Mouse (Mus musculus): ENCODE results near the gene Cybrd1.

The Cybrd1 gene

DNA sequence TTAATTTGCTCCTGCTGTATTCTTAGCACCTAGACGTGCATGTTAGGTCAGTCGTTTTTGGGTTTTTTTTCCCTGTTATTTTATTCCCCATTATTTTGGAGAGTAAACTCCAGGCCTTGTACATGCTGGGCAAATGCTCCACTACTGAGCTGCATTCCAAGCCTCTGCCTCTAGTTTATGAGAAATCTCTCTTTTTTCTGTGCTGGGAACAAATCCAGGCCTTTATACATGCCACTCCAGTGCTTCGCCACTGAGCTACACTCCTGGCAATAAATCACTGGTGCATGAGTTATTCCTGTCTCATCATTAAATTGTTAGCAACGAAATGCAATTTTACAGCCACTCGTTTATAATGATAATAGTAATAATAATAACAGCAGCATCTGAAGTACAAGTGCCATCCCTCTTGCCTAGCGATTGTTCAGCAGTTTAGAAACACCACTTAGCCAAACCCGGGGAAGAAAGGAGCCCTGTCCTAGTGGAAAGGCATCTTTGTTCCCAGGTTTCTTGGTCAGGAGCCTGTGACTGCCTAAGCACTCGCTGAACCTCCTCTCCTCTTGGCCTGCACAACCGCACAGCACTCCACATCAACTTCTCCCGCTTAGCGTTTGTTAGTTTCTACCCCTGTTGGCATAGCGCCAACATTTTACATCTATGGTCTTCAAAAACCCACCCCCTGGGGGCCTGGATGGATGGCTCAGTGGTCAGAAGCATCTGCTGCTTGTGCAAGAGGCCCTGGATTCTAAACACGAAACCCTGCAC, 4.7 kb downstream of the Cybrd1 start:
- DNase-seq (ENCODE audit: low read depth, low spot score) = no peak

DNA sequence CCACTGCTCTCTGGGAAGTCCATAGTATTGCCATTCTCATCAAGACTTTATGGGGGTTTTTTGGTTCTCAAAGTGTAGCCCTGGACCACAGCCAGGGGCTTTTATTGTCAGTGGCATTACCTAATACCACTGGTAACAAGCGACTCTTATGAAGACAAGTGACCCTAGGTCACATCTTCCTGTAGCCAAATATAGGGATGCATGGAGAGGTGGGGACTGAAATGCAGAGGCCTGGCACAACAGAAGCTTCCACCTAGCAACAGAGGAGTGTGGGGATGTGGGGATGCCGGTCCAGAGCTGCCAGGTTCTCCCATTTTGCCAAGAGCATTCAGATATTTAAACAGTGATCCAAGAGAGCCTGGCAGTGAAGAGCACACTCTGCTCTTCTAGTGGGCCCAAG, 5.9 kb downstream of the Cybrd1 start:
- no peak for DNase-seq (ENCODE audit: low read depth, low spot score)

DNA sequence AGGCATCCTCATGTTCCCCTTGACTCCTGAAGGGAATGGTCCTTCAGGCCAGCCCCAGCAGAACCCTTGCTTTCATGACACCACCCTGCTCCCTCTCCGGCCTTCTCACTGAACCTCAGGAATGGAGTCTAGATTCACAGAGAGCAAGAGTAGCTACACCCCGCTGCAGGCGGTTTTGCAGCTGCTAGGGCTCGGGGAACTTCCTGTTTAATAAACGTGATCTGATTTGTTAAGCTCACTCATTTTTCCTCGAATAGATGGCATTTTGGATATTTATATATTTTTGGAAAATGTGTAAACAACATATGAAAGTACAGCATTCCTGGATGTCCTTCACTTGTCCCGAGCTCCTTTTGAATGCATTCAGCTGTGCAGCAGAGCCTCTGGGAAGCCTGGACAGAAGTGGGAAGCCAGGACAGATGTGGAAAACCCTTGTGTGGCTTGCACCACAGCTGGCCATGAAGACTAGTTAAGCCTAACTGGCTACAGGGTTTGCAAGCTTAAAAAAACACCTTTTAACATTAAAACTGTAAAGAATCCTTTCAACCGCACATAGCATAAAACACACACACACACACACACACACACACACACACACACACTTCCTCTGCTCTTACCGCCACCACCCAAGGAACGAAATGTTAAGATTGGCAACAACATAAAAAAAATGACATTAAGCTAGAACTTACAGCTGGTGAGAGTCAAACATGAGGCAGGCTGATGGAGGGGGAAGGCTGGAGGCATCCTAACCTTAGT, 10.2 kb downstream of the Cybrd1 start:
- no peak for DNase-seq (ENCODE audit: low read depth, low spot score)

DNA sequence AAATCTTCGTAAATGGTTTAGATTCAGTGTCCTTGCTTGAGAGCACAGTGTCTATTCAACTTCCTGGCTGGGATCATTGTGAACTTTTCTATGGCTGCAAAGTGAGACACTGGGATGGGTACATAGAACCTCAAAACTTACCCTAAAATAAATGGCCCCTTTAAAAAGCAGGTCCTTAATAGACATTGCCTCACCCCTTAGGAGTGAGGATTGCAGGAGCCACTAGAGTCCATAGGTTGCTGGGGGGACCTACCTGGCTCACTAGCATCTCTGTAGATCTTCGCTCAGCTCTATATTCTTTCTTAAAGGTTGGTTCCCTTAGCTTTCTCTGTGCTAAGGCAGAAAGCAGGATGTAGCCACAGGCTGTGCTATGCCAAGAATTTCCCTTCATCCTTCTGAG, 12.6 kb downstream of the Cybrd1 start:
- DNase-seq (ENCODE audit: low read depth, low spot score) = no peak

DNA sequence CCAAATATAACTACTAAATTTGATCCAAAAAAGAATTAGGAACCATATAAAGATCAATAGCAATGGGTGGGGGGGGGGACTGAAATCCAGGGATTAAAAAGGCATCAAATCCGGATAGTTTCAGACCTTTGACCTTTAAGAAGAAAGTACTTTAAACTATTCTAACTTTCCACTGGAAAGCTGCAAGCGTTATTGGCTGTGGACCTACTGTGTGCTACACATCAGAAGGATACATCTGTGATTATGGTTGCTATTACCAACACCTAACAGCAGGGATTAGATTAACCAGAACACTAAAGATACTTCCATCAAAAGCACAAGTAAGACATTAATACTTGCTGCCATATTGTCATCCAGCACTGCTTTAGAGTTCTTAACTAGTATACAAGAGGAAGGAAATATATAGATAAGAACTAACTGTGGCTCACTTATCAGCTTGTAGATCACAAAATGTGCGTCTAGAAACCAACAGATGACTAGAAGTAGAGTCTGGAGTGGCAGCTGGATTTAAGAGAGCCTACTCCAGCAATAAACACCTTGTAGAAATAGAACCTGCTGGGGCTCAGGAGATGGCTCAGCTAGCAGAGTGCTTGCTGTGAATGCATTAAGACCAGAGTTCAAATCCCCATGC, 14.3 kb downstream of the Cybrd1 start:
- DNase-seq (ENCODE audit: low read depth, low spot score) = no peak

DNA sequence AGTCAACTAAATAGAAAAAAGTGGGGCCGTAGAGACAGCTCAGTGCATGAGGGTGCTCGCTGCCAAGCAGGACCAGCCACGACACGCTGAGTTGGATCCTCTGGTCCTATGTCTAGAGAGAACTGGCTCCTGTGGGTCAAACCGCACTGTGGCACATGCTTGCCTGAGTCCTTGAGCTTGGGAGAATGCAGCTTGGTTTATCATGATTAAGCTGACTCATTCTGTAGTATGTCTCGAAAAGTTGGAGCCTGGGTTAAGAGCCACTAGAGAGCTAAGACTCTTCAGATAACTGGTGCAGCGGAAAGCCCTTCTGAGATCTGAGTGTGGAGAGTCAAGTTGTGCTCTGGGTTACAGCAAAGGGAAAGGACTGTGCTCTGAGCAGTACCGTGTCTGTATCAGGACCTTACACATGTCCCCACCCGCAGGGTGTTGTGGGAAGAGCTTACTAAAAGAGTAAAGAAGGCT, 16.4 kb downstream of the Cybrd1 start:
- no peak for DNase-seq (ENCODE audit: low read depth, low spot score)

DNA sequence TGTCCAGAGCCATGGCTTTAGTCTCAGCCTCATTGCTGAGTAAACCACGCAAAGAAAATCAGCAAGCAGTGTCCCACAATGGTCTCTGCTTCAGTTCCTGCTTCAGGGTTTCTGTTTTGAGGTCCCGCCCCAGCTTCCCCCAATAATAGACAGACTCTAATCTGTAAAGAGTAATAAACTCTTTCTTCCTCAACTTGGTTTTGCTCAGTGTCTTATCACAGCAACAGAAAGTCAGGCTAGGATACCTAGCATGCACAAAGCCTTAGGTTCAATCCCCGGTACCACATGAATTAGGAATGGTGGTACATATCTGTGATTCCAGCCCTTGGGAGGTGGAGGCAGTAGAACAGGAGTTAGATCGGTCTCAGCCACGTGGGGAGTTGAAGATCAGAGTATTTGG, 17.1 kb downstream of the Cybrd1 start:
- no peak for DNase-seq (ENCODE audit: low read depth, low spot score)

DNA sequence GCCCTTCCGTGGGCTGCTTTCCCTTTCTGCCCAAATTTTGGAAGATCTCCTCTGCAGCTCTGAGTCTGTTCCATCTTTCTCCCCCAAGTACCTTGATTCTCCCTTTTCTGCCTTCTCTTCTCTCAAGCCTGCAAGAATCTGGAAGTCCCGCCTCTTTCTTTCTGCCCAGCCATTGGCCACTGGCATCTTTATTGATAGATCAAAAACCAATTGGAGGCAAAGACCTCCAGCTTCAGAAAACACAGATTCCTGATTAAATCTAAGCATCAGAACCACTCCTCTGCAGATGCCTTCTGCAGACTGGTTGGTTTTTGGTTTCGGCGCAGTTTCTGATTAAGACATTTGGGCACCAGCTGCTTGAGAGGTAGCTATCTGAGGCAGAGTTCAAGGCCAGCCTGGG, 22.9 kb downstream of the Cybrd1 start:
- DNase-seq (ENCODE audit: low read depth, low spot score) = no peak

DNA sequence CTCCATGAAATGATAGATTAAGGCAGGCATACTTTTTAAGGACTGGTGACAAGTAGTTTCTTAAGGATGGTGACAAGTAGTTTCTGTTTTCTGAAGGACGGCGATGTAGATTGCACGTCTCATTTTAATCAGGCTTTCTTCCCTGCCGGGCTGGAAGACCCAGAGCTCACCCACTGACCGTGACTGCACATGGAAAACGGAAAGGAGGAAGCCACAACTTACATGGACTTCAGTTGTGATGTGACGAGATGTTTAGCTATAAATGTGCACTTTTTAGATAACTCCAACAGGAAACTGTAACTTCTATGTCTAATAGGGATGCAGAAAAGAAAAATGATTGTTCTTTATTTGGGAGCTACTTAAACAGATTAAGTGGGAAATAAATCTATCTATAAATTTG, 24.7 kb downstream of the Cybrd1 start:
- DNase-seq (ENCODE audit: low read depth, low spot score) = no peak

DNA sequence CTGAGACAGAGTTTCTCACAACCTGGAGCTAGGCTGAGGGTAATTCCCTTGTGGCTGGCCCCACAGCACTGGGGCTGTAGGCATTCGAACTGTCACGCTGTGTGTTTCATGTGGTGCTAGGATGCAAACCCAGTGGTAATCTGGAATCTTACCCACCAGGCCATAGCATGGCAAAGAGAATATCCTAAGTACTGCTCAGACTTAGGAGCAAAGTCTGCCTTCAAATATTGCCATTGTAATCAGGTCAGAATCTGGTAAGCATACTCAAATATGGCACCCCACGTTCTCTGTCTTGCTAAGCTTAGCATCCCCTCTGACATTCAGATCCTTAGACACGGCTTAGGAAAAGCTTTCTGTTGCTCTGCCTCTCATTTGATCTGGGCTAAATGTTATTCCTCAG, 28.1 kb downstream of the Cybrd1 start:
- no peak for DNase-seq (ENCODE audit: low read depth, low spot score)

DNA sequence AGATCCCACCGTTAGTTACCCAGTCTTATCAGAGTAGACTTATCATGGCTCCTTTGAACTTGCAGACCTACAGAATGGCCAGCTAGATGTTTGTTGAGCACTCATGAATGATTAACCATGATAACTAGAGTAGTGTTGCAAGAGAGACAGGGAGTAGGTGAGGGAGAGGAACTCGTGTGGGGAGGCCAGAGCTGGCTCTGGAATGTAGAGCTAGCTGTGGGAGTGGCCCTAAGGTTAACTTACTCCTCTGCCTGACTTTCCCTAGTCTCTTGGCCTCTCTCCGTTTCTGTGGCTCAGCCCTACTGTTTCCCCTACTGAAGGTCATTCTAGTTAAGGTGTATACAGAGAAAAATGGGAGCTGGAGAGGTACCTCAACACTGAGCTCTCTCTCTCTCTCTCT, 28.5 kb downstream of the Cybrd1 start:
- DNase-seq (ENCODE audit: low read depth, low spot score) = no peak

DNA sequence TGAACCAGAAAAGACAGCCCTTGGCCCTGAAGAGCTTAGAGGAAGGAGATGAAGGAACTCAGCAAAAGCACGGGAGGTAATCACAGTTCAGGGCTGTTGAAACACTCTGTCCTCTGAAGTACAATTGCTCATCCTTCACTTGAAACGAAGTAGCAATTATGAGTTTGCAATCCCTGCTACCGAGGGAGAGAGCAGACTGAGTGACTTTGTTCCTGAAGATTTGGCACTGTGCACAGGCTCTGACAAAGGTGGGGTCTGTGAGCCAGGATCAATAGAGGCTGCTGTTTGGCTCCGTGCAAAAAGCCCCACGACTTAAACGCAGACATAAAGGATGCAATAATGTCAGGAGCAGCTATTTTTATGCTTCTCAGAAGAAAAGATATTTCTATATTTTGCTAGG, 30.1 kb downstream of the Cybrd1 start:
- DNase-seq (ENCODE audit: low read depth, low spot score) = no peak

DNA sequence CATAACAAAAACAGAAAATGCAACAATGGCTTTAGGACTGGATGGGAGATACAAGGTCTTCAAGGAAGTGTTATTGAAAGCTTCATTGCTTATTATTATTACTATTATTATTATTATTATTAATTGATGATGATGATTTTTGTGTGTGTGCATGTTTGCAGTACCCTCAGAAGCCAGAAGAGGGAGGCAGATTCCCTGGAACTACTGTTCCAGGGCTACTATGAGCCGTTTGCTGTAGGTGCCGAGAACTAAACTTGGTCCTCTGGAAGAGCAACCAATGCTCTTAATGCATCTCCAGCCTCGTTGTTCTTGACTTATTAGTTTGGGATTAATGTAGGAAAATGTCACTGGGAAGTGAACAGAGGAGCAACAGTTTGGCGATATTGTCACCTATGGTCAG, 34.4 kb downstream of the Cybrd1 start:
- DNase-seq (ENCODE audit: low read depth, low spot score) = no peak

DNA sequence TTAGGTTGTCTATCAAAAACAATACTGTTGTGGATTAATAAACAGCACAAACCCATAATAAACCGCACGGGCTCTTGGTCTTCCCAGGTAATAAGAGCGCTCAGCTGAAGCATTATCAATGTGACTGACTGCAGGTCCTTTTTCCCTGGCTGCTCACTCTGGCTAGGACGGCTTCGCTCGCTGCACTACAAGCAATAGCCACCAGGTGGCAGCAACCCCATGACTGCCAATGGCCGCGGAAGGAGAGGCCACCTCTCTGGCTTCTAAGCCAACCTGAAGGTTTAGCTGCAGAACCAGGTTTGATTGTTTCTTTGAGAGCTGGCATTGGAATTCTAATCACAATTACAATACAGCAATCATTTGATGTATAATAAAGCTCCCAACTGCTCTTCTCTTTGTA, 37.8 kb downstream of the Cybrd1 start:
- peak; percentile 19 for DNase-seq (ENCODE audit: low read depth, low spot score)

DNA sequence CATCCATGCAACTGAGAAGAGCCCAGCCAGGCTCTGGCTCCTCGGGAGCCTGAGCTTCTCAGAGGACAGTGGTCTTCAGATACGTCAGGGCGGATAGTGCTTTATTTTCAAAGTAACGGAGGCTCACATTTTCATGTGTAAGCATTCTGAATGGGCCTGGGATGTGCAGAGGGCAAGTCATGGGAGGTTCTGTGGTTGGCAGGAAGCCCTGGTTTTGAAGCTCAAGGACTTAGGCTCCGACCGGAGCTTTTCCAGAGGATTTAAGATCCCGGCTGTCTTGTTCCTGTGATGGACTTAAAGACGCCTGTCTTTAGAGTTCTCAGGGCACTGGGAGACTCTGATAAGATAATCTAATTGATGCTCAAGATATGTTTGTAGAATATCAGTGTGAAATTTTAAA, 38.7 kb downstream of the Cybrd1 start:
- no peak for DNase-seq (ENCODE audit: low read depth, low spot score)

DNA sequence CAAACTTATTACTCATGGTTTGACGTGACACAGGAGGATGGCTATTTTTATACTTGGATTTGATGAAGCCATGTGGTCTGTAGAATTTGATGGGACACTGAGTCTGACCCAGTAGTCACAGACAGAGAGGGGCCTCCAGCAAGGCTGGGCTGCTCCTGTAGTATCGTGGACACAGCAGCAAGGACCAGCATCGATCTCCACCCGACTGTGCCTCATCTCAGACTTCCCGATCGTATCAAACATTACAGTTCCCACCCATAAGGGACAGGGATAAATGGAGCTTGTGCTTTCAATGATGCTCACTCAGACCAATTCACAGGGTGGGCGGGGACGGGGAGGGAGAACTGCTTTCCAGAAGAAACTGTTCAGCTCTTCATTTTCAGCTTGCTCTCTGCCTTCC, 40.2 kb downstream of the Cybrd1 start:
- DNase-seq (ENCODE audit: low read depth, low spot score) = no peak

DNA sequence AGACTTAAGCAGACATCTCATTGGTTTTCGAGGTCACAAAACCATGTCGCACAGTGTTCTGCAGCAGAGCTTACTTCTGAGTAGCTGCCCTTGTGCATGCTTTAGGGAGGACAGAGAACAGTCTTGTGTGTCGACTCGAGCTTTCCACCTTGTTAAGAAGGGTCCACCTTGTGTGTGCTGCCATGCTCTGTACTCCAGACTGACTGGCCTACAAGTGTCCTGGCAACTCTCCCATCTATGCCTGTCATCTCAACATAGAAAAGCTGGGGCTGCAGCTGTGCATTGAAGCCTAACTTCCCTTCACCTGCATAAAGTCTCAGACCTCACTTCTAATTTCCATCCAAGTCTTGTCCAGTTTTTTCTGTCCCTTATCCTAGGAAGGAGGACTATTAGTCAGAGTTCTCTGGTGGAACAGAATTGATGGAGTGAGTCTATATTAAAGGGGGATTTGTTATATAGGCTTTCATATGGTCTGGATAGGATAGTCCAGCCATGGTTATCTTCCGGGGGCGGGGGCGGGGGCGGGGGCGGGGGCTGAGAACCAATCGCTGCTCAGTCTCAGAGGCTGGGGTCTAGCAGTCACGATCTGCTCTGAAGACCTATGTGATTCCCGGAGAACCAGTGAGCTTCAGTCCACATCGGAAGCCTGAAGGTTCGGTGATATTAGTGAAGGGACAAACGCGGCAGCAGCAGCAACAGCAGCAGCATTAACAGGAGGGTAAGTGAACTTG, 42.0 kb downstream of the Cybrd1 start:
- DNase-seq (ENCODE audit: low read depth, low spot score) = no peak

DNA sequence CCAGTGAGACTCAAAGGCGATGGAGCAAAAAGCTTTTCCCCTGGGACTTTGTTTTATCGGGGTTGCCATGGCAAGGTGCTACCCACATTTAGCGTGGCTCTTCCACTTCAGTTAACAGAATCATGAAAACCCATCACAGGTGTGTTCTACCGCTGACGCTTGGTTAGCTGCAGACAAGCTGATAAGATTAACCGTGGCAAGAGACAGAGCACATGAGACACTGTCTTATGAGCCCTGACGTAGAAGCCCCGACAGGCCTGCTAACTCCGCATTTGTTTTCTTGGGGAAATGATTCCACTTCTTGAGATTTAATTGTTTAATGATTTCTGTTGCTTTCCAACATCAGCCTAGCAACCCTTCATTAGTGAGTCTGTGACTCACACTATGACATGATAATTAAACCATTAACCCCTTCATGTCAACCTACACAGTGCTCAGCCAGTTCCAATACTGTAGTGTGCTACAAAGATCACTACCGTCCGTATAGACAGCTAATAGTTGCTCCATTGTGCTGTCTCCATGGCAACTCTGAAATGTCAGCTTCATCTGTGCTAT, 42.7 kb downstream of the Cybrd1 start:
- peak; percentile 17 for DNase-seq (ENCODE audit: low read depth, low spot score)

DNA sequence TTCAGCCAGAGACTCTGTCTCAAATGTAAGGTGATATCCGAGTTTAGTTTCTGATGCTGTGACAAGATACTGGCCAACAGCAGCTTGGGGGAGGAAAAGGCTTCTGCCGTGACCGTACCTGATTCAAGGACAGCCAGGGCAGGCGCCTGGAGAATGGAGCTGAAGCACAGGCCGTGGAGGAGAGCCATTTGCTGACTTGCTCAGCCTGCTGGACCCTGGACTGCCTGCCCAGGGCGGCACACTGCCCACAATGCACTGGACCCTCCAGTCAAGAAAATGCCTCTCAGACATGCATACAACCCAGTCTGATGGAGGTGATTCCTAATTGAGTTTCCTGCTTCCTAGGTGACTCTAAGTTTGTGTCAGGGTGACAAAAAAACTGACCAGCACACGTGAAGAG, 43.8 kb downstream of the Cybrd1 start:
- DNase-seq (ENCODE audit: low read depth, low spot score) = no peak

DNA sequence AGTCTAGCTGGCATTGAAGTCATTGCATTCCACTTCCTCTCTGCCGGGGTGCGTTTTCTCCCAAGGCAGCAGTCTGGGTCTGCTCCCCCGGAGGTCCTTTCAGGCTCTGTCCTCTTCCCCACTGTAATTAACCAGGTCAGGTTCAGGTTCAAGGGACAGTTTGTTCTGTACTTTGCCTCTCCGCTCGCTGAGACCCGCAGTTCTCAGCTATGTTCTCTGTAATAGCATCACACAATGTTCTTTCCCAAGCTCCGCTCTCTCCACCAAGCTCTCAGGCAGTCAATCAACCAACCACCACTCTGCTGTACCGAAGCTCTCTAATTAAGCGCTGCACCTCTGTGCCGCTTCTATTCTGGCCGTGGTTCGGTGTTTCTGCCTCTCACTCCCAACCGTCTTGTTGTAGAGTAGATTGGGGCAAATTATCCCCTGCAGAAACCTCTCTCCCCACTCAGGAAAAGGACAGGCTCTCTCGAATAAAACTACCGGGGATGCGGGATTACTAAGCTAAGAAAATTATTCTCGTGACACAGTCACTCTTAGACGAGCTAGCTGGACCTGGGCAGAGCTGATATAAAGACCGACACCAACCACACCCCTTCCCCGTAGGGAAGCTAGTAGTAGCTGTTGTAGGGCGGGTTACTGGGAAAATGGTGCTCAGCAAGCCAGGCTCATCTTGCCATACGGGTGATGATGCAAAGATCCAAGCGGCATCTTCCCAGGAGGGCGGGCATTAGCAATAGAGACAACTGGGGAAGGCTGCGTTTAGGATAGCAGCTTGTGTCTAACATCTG, 45.3 kb downstream of the Cybrd1 start:
- peak; percentile 17 for DNase-seq (ENCODE audit: low read depth, low spot score)

DNA sequence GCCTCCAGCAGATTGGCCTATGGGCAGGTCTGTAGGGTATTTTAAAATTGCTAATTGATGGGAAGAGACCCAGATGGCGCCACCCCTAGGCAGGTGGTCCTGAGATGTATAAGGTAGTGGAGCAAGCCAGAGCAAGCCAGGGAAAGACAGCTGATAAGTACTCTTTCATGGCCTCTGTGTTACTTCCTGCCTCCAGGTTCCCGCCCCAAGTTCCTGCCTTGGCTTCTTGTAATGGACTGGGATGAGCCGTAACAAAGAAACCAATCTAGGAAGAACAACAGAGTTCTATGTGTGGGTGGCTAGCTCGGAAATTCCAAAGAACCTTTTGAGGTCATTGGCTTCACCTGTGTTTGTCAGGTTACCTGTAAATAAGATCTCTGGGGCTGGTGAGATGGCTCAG, 49.5 kb downstream of the Cybrd1 start:
- DNase-seq (ENCODE audit: low read depth, low spot score) = no peak
